Mouse (Mus musculus) urinary bladder, adult 2 months (tissue): ENCODE results near the gene Gm38431. TPM values are rescaled to one million over a fixed set of nuclear protein-coding genes. Genes with fewer than 3 reads are reported as not detected.

Source experiments
- DNase-seq: peaks from one replicate; pipeline ENCODE4 v3.0.0; 2022; ENCODE audit warnings: low spot score
- polyA plus RNA-seq: library from polyadenylated mRNA; depleted of rRNA; stranded (reverse); fragments of >200 nt; gene quantifications from 2 replicates; pipeline ENCODE4 v1.2.3, GENCODE M21; 2012; rRNA removed

Gm38431 gene
- polyA plus RNA-seq, 1 experiment = 1.8 TPM

- DNase-seq = no peak
These were observed 73.2 kb downstream of the Gm38431 start for GRCm38 (mm10) chr9:21018600-21018999.

Other genes with a start within 250 kb of the Gm38431 start
- gene A230050P20Rik, start 223.4 kb downstream of the Gm38431 start, polyA plus RNA-seq = 59.3 and 71.9 TPM in 2 replicates
- gene Angptl6, start 212.3 kb downstream of the Gm38431 start, polyA plus RNA-seq = 6.8 and 7.0 TPM in 2 replicates
- 38.7 and 59.6 TPM in 2 replicates for gene Ppan, start 203.8 kb downstream of the Gm38431 start, polyA plus RNA-seq
- gene Eif3g, start 193.4 kb downstream of the Gm38431 start, polyA plus RNA-seq = 136 and 141 TPM in 2 replicates
- 19.1 and 19.7 TPM in 2 replicates for gene Dnmt1, start 132.1 kb downstream of the Gm38431 start, polyA plus RNA-seq
- 11.6 and 11.7 TPM in 2 replicates for gene S1pr2, start 115.2 kb downstream of the Gm38431 start, polyA plus RNA-seq
- 78.8 and 88.8 TPM in 2 replicates for gene Mrpl4, start 89.3 kb downstream of the Gm38431 start, polyA plus RNA-seq
- gene Icam1, start 76.0 kb downstream of the Gm38431 start, polyA plus RNA-seq = 27.4 and 28.7 TPM in 2 replicates
- gene Icam4, start 62.6 kb downstream of the Gm38431 start, polyA plus RNA-seq = 1.1 and 1.5 TPM in 2 replicates
- gene Icam5, start 59.9 kb downstream of the Gm38431 start, polyA plus RNA-seq = 1.2 TPM in 2 replicates
- gene Zglp1, start 24.9 kb downstream of the Gm38431 start, polyA plus RNA-seq = 0.43 TPM in 1 of 2 replicates, not detected in the other
- 0.80 and 0.94 TPM in 2 replicates for gene Gm49373, start 18.9 kb downstream of the Gm38431 start, polyA plus RNA-seq
- 51.2 and 63.1 TPM in 2 replicates for gene Fdx1l, start 18.4 kb downstream of the Gm38431 start, polyA plus RNA-seq
- 24.2 and 33.2 TPM in 2 replicates for gene Raver1, start within 50 bp of the Gm38431 start, polyA plus RNA-seq
- 23.9 and 28.5 TPM in 2 replicates for gene Tyk2, start 39.2 kb upstream of the Gm38431 start, polyA plus RNA-seq
- 198 and 211 TPM in 2 replicates for gene Cdc37, start 58.0 kb upstream of the Gm38431 start, polyA plus RNA-seq
- 8.3 and 11.6 TPM in 2 replicates for gene Pde4a, start 73.7 kb upstream of the Gm38431 start, polyA plus RNA-seq
- 36.8 and 38.7 TPM in 2 replicates for gene Keap1, start 147.4 kb upstream of the Gm38431 start, polyA plus RNA-seq
- gene S1pr5, start 156.4 kb upstream of the Gm38431 start, polyA plus RNA-seq = 0.32 and 0.47 TPM in 2 replicates
- 23.6 and 27.3 TPM in 2 replicates for gene Atg4d, start 173.3 kb upstream of the Gm38431 start, polyA plus RNA-seq
- gene Kri1, start 196.0 kb upstream of the Gm38431 start, polyA plus RNA-seq = 31.0 and 31.8 TPM in 2 replicates
- gene Cdkn2d, start 199.4 kb upstream of the Gm38431 start, polyA plus RNA-seq = 17.9 and 18.2 TPM in 2 replicates
- 40.7 and 46.5 TPM in 2 replicates for gene Ap1m2, start 220.3 kb upstream of the Gm38431 start, polyA plus RNA-seq
- 136 and 143 TPM in 2 replicates for gene Slc44a2, start 228.7 kb upstream of the Gm38431 start, polyA plus RNA-seq